Mouse (Mus musculus) small intestine, adult 2 months (tissue): ENCODE results near the gene Mbd4.
"Not testable (repeated sequence)": the region's sequence is repeated elsewhere in the genome, so short reads cannot be mapped to it uniquely, and the experiment has no call there.

Experiments
- CTCF ChIP-seq: fragments of 200-500 bp; IDR thresholded peaks from 2 replicates; pipeline ENCODE4 v1.5.1; 2012; ENCODE audit warnings: low read depth, mild to moderate bottlenecking, control low read depth, inconsistent platforms, low read length, moderate library complexity, mixed read lengths; ENCODE audit not compliant: insufficient replicate concordance, insufficient read length; ENCODE audit errors: extremely low read depth
- POLR2A ChIP-seq: fragments of 200-500 bp; IDR thresholded peaks from 2 replicates; pipeline ENCODE4 v1.6.1; 2012; ENCODE audit warnings: low read depth, mild to moderate bottlenecking, control low read depth, inconsistent platforms, low read length, moderate library complexity

- not testable (repeated sequence) for TF ChIP-seq CTCF, POLR2A
These were observed 14.0 kb upstream of the Mbd4 start for GRCm38 (mm10) chr6:115867157-115867556.
